Comparison of ENCODE assay signal across 23 mouse cellular contexts in the genomic region with DNA sequence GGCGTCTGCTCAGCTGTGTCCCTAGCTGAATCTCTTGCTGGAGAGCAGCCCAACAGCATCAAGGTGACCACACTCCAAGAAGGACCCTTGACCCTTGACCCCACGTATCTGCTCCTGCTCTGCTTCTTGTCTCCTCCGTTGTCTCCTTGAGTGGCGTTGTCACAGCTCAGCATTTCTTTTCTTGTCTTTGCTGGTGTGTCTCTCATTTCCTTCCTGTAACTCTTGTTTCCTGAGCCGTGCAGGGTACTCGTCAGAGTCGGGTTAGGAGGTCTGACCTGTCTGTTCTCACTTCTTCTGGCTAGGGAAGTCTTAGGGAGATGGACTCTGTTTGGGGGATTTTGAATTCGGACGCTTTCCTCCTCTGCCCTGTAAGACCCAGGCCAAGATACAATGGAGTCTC. TPM values are rescaled to one million over a fixed set of nuclear protein-coding genes. Genes with fewer than 3 reads are reported as not detected.
DNase-seq lines count a peak whose midpoint lies in the region; ATAC-seq and TF ChIP-seq lines count a peak whose summit lies in the region.
"Had no signal": no experiment of that assay in that cellular context is flagged by ENCODE, and none has a peak within 500 bp of the region (broad histone marks: within the 10 kb centered on the region; RNA-seq: fewer than 3 reads in every experiment).

No protein-coding gene starts in this region.

- no peak overlapping the region for H3K4me2 ChIP-seq in liver, embryonic 11.5 days
- H3K4me2 ChIP-seq in midbrain, embryonic 14.5 days (ENCODE audit: low read length): no peak overlapping the region
- H3K4me2 ChIP-seq: limb, embryonic 13.5 days; lung, embryonic 14.5 days; midbrain, embryonic 11.5 days had no signal

- no peak for ATAC-seq in liver, embryonic 11.5 days (replicated peaks; ENCODE audit: low FRiP score)
- peak; percentile 64 for ATAC-seq in CD4-positive, CD25-positive, alpha-beta regulatory T cell, adult 4 months
- no peak for ATAC-seq in midbrain, embryonic 14.5 days (ENCODE audit: low FRiP score, low TSS enrichment)
- no peak for ATAC-seq in monocyte, adult 5-6 weeks (replicated peaks; ENCODE audit: insufficient number of reproducible peaks, low FRiP score, low TSS enrichment, poor library complexity, severe bottlenecking)
- ATAC-seq: forebrain, embryonic 14.5 days had no signal

- no peak for DNase-seq in liver, adult 2 months (ENCODE audit: extremely low read depth, low read depth, low spot score)
- no peak for DNase-seq in liver, embryonic 11.5 days (ENCODE audit: low spot score)
- DNase-seq in 416B (ENCODE audit: low read depth): peak; percentile 28
- peak; percentile 46 for DNase-seq in thymus, postnatal 0 days (ENCODE audit: low spot score)
- DNase-seq in midbrain, embryonic 14.5 days: no peak
- no peak for DNase-seq in natural killer cell, adult 2 months (ENCODE audit: low spot score in 2 of 2)
- DNase-seq: cerebellum, adult 8-10 months; gastrocnemius, postnatal 10 days; heart, adult 2 months; kidney, adult 18-20 months; layer of hippocampus, postnatal 36 days; lung, embryonic 14.5 days; lung, postnatal 36 days had no signal

- 76% methylated on average over 9 of the region's 9 CpGs for WGBS in liver, adult 2 months
- WGBS in liver, embryonic 11.5 days: 44% methylated on average over 9 of the region's 9 CpGs
- WGBS in midbrain, embryonic 14.5 days: 76% methylated on average over 9 of the region's 9 CpGs

- H3K27ac ChIP-seq in liver, adult 2 months (replicated peaks; ENCODE audit: insufficient read depth, low read depth, low read length): peak overlapping the region; percentile 38; the same call in 1 of the 2 replicates
- H3K27ac ChIP-seq in liver, embryonic 11.5 days (ENCODE audit: low read depth, low read length): no peak overlapping the region; the same call in 1 of the 2 replicates
- H3K27ac ChIP-seq in midbrain, embryonic 14.5 days (replicated peaks; ENCODE audit: low read depth, low read length): no peak overlapping the region
- H3K27ac ChIP-seq: heart, adult 2 months; kidney, postnatal 0 days; limb, embryonic 13.5 days; stomach, postnatal 0 days had no signal

- peaks cover 4% of the 10 kb centered on the region; the same call in 1 of the 2 replicates for H3K4me1 ChIP-seq in liver, adult 2 months (ENCODE audit: control insufficient read depth, insufficient read depth, low read length)
- peaks cover 5% of the 10 kb centered on the region; the same call in 1 of the 2 replicates for H3K4me1 ChIP-seq in liver, embryonic 11.5 days (replicated peaks; ENCODE audit: control insufficient read depth, insufficient read depth, low read length)
- no peaks in the 10 kb centered on the region for H3K4me1 ChIP-seq in midbrain, embryonic 14.5 days (ENCODE audit: control insufficient read depth, insufficient read depth, low read length)
- H3K4me1 ChIP-seq: limb, embryonic 13.5 days had no signal

- no peak for TF ChIP-seq POLR2A in liver, adult 2 months (IDR thresholded peaks at IDR 0.05; ENCODE audit: extremely low read depth, insufficient read depth, low read length)

- H3K27me3 ChIP-seq in liver, adult 2 months (ENCODE audit: control insufficient read depth, insufficient read depth, low read length): no peaks in the 10 kb centered on the region
- H3K27me3 ChIP-seq in liver, embryonic 11.5 days (replicated peaks; ENCODE audit: control insufficient read depth, insufficient read depth, low read length): no peaks in the 10 kb centered on the region
- H3K27me3 ChIP-seq in midbrain, embryonic 14.5 days (ENCODE audit: control insufficient read depth, insufficient read depth, low read length): no peaks in the 10 kb centered on the region
- H3K27me3 ChIP-seq: limb, embryonic 13.5 days had no signal

- H3K79me2 ChIP-seq in liver, adult 2 months (ENCODE audit: control insufficient read depth, insufficient read depth, low read length): no peaks in the 10 kb centered on the region

- H3K36me3 ChIP-seq in liver, adult 2 months (ENCODE audit: control insufficient read depth, insufficient read depth, low read length): peaks cover 31% of the 10 kb centered on the region
- peaks cover 50% of the 10 kb centered on the region for H3K36me3 ChIP-seq in liver, embryonic 11.5 days (ENCODE audit: control insufficient read depth, insufficient read depth, low read length)
- peaks cover 99% of the 10 kb centered on the region for H3K36me3 ChIP-seq in midbrain, embryonic 14.5 days (ENCODE audit: control insufficient read depth, insufficient read depth, low read length)

- H3K9me3 ChIP-seq in liver, embryonic 11.5 days (ENCODE audit: control insufficient read depth, low read length): no peaks in the 10 kb centered on the region
- no peaks in the 10 kb centered on the region for H3K9me3 ChIP-seq in midbrain, embryonic 14.5 days (ENCODE audit: control insufficient read depth, low read length)
- H3K9me3 ChIP-seq: limb, embryonic 13.5 days had no signal

- no peak overlapping the region for H3K9ac ChIP-seq in liver, adult 2 months (ENCODE audit: low read depth, low read length)
- no peak overlapping the region for H3K9ac ChIP-seq in liver, embryonic 11.5 days (ENCODE audit: low read depth, low read length)
- H3K9ac ChIP-seq in midbrain, embryonic 14.5 days (replicated peaks; ENCODE audit: low read length): no peak overlapping the region
- H3K9ac ChIP-seq: limb, embryonic 13.5 days; lung, embryonic 14.5 days had no signal

- no peak overlapping the region for H3K4me3 ChIP-seq in liver, adult 2 months (ENCODE audit: insufficient read depth, low read depth, low read length)
- no peak overlapping the region for H3K4me3 ChIP-seq in liver, embryonic 11.5 days (ENCODE audit: low read depth, low read length)
- no peak overlapping the region for H3K4me3 ChIP-seq in midbrain, embryonic 14.5 days (replicated peaks; ENCODE audit: low read depth, low read length)
- H3K4me3 ChIP-seq: heart, adult 2 months; limb, embryonic 13.5 days had no signal

- no peak for TF ChIP-seq CTCF in liver, adult 2 months (IDR thresholded peaks at IDR 0.05; ENCODE audit: low read depth, low read length)

RNA-seq across cellular contexts. Expression of gene Naglu, which starts 23.4 kb away (rescaled TPM):
- 22.1 and 23.6 TPM in 2 replicates for total RNA-seq in liver, adult 2 months (2014; rRNA removed)
- polyA plus RNA-seq in liver, adult 2 months (2012; rRNA removed): 33.8 and 38.8 TPM in 2 replicates
- polyA plus RNA-seq in liver, embryonic 11.5 days (2014; fragmentation: Nextera tagmentation; extraction: Ambion mirVana): 7.7 and 8.0 TPM in 2 replicates
- polyA plus RNA-seq in CD4-positive, CD25-positive, alpha-beta regulatory T cell, adult 4 months (2017; shearing (Covaris generic)): 1 to 10 TPM; 7.6 to 7.9 TPM
- polyA plus RNA-seq in thymus, postnatal 0 days (2015; fragmentation: Nextera tagmentation; extraction: Ambion mirVana): 10.5 and 11.5 TPM in 2 replicates
- polyA plus RNA-seq in midbrain, embryonic 14.5 days (2014; fragmentation: Nextera tagmentation; extraction: Ambion mirVana): 9.5 and 9.8 TPM in 2 replicates
- 5.6 to 14.8 TPM (median 9.9 TPM) in 3 replicates for total RNA-seq in monocyte, adult 5-6 weeks (2017)

RNA-seq across cellular contexts. Expression of gene Hsd17b1, which starts 31.8 kb away (rescaled TPM):
- total RNA-seq in liver, adult 2 months (2014; rRNA removed): 0.27 and 0.37 TPM in 2 replicates
- polyA plus RNA-seq in liver, adult 2 months (2012; rRNA removed): 0.12 and 0.37 TPM in 2 replicates
- 0.12 and 0.27 TPM in 2 replicates for polyA plus RNA-seq in liver, embryonic 11.5 days (2014; fragmentation: Nextera tagmentation; extraction: Ambion mirVana)
- under 1 TPM in 1 of 2 experiments, not detected in 1; 0.32 TPM for polyA plus RNA-seq in CD4-positive, CD25-positive, alpha-beta regulatory T cell, adult 4 months (2017; shearing (Covaris generic))
- 0.10 and 0.13 TPM in 2 replicates for polyA plus RNA-seq in thymus, postnatal 0 days (2015; fragmentation: Nextera tagmentation; extraction: Ambion mirVana)
- polyA plus RNA-seq in midbrain, embryonic 14.5 days (2014; fragmentation: Nextera tagmentation; extraction: Ambion mirVana): 0.16 and 0.43 TPM in 2 replicates
- 0.68 TPM in 1 of 3 replicates, not detected in the others for total RNA-seq in monocyte, adult 5-6 weeks (2017)
- polyA plus RNA-seq: embryonic facial prominence, embryonic 11.5 days; forebrain, embryonic 14.5 days; heart, postnatal 0 days; hindbrain, embryonic 11.5 days; lung, embryonic 14.5 days had no signal

RNA-seq across cellular contexts. Expression of gene Coasy, which starts 35.9 kb away (rescaled TPM):
- 84.0 and 89.9 TPM in 2 replicates for total RNA-seq in liver, adult 2 months (2014; rRNA removed)
- polyA plus RNA-seq in liver, adult 2 months (2012; rRNA removed): 182 and 194 TPM in 2 replicates
- 43.3 and 45.8 TPM in 2 replicates for polyA plus RNA-seq in liver, embryonic 11.5 days (2014; fragmentation: Nextera tagmentation; extraction: Ambion mirVana)
- polyA plus RNA-seq in CD4-positive, CD25-positive, alpha-beta regulatory T cell, adult 4 months (2017; shearing (Covaris generic)): 10 to 100 TPM; 17.4 to 27.7 TPM
- 37.3 and 40.5 TPM in 2 replicates for polyA plus RNA-seq in thymus, postnatal 0 days (2015; fragmentation: Nextera tagmentation; extraction: Ambion mirVana)
- polyA plus RNA-seq in midbrain, embryonic 14.5 days (2014; fragmentation: Nextera tagmentation; extraction: Ambion mirVana): 43.6 and 44.4 TPM in 2 replicates
- 11.4 to 16.6 TPM (median 16.1 TPM) in 3 replicates for total RNA-seq in monocyte, adult 5-6 weeks (2017)

RNA-seq across cellular contexts. Expression of gene Atp6v0a1, which starts 37.2 kb away (rescaled TPM):
- 21.5 and 26.8 TPM in 2 replicates for total RNA-seq in liver, adult 2 months (2014; rRNA removed)
- polyA plus RNA-seq in liver, adult 2 months (2012; rRNA removed): 37.7 and 39.2 TPM in 2 replicates
- 55.4 and 60.0 TPM in 2 replicates for polyA plus RNA-seq in liver, embryonic 11.5 days (2014; fragmentation: Nextera tagmentation; extraction: Ambion mirVana)
- polyA plus RNA-seq in CD4-positive, CD25-positive, alpha-beta regulatory T cell, adult 4 months (2017; shearing (Covaris generic)): 10 to 100 TPM in 1 of 2 experiments, 1 to 10 TPM in 1; 7.0 to 15.7 TPM
- polyA plus RNA-seq in thymus, postnatal 0 days (2015; fragmentation: Nextera tagmentation; extraction: Ambion mirVana): 17.6 and 19.1 TPM in 2 replicates
- polyA plus RNA-seq in midbrain, embryonic 14.5 days (2014; fragmentation: Nextera tagmentation; extraction: Ambion mirVana): 115 and 119 TPM in 2 replicates
- 26.0 to 42.7 TPM (median 37.5 TPM) in 3 replicates for total RNA-seq in monocyte, adult 5-6 weeks (2017)

RNA-seq across cellular contexts. Expression of gene Mlx, which starts 40.6 kb away (rescaled TPM):
- 33.5 and 34.4 TPM in 2 replicates for total RNA-seq in liver, adult 2 months (2014; rRNA removed)
- polyA plus RNA-seq in liver, adult 2 months (2012; rRNA removed): 34.8 and 39.8 TPM in 2 replicates
- polyA plus RNA-seq in liver, embryonic 11.5 days (2014; fragmentation: Nextera tagmentation; extraction: Ambion mirVana): 45.3 and 45.6 TPM in 2 replicates
- polyA plus RNA-seq in CD4-positive, CD25-positive, alpha-beta regulatory T cell, adult 4 months (2017; shearing (Covaris generic)): 10 to 100 TPM; 60.2 to 68.1 TPM
- polyA plus RNA-seq in thymus, postnatal 0 days (2015; fragmentation: Nextera tagmentation; extraction: Ambion mirVana): 79.8 and 80.8 TPM in 2 replicates
- polyA plus RNA-seq in midbrain, embryonic 14.5 days (2014; fragmentation: Nextera tagmentation; extraction: Ambion mirVana): 92.9 and 100 TPM in 2 replicates
- 61.7 to 74.7 TPM (median 71.4 TPM) in 3 replicates for total RNA-seq in monocyte, adult 5-6 weeks (2017)

Comparison
In these comparisons a context has a peak if more than half of its experiments do, and no peak if none do; other contexts are left out.
1. DNase-seq: peak in 416B (single experiment) and thymus, postnatal 0 days (single experiment); none in liver, adult 2 months (single experiment), liver, embryonic 11.5 days (single experiment), midbrain, embryonic 14.5 days (single experiment) and natural killer cell, adult 2 months (0 of 2).